Mouse (Mus musculus) embryonic facial prominence, embryonic 14.5 days (tissue): ENCODE measurements around the gene Tmem107. TPM values are rescaled to one million over a fixed set of nuclear protein-coding genes. Genes with fewer than 3 reads are reported as not detected.

Source experiments
- ATAC-seq: fragments of 200-750 bp; cut with Nextera tagmentation; 2 replicates; pipeline ENCODE4 v1.8.0; 2017; ENCODE audit warnings: low read depth, moderate number of reproducible peaks, moderate TSS enrichment
- DNase-seq: peaks from one replicate; pipeline ENCODE4 v3.0.0-alpha.2; 2015; ENCODE audit warnings: low spot score
- H3K27ac ChIP-seq: fragments of 300-500 bp; sonication (generic); replicated peaks from 2 replicates; pipeline ENCODE4 v1.5.1; 2014; ENCODE audit warnings: low read depth, mild to moderate bottlenecking, low read length, moderate library complexity
- H3K27me3 ChIP-seq: fragments of 300-500 bp; sonication (generic); replicated peaks from 2 replicates; pipeline ENCODE4 v1.6.1; 2014; ENCODE audit warnings: low read length; ENCODE audit not compliant: control insufficient read depth, insufficient read depth
- H3K36me3 ChIP-seq: fragments of 300-500 bp; sonication (generic); 2 replicates; pipeline ENCODE4 v1.6.1; 2014; ENCODE audit warnings: low read length, mixed read lengths; ENCODE audit not compliant: control insufficient read depth, insufficient read depth
- H3K4me1 ChIP-seq: fragments of 300-500 bp; sonication (generic); 2 replicates; pipeline ENCODE4 v1.6.1; 2014; ENCODE audit warnings: antibody characterized with exemption, low read length; ENCODE audit not compliant: control insufficient read depth, insufficient read depth
- H3K4me2 ChIP-seq: fragments of 300-500 bp; sonication (generic); 2 replicates; pipeline ENCODE4 v1.6.1; 2014; ENCODE audit warnings: low read depth, mild to moderate bottlenecking, low read length, moderate library complexity, mixed read lengths
- H3K4me3 ChIP-seq: fragments of 300-500 bp; sonication (generic); 2 replicates; pipeline ENCODE4 v1.5.1; 2014; ENCODE audit warnings: low read depth, mild to moderate bottlenecking, low read length
- H3K9ac ChIP-seq: fragments of 300-500 bp; sonication (generic); 2 replicates; pipeline ENCODE4 v1.6.1; 2014; ENCODE audit warnings: low read depth, mild to moderate bottlenecking, low read length, moderate library complexity, mixed read lengths
- H3K9me3 ChIP-seq: fragments of 300-500 bp; sonication (generic); 2 replicates; pipeline ENCODE4 v1.6.1; 2016; ENCODE audit warnings: low read length; ENCODE audit not compliant: control insufficient read depth
- WGBS: fragments of 180-500 bp; shearing (Covaris S2); extraction: QIAGEN DNeasy Blood & Tissue Kit; methylation state at CpG from one replicate; pipeline ENCODE4 v1.1.7; 2014; 5-methylcytosine and 5-hydroxymethylcytosine counted together
- polyA plus RNA-seq: library from polyadenylated mRNA; unstranded; fragments of >200 nt; fragmentation: Nextera tagmentation; extraction: Ambion mirVana; gene quantifications from 2 replicates; pipeline ENCODE4 v1.2.1, GENCODE M21; 2014

Gene Tmem107
- polyA plus RNA-seq, 1 experiment from 2014 or later = 87.8 TPM

GRCm38 (mm10) chr11:69062194-69062760, 8.3 kb upstream of the Tmem107 start:
- ATAC-seq = no peak; the same call in 1 of the 2 replicates
- under 1% methylated on average over 17 of the region's 17 CpGs for WGBS
- Histone ChIP-seq H3K4me3 (peak overlapping the region; percentile 97), H3K9ac (no peak overlapping the region), H3K9me3 (no peaks in the 10 kb centered on the region), H3K27ac (peak overlapping the region; percentile 73; the same call in 1 of the 2 replicates), H3K4me2 (peak overlapping the region; percentile 96), H3K36me3 (no peaks in the 10 kb centered on the region), H3K27me3 (no peaks in the 10 kb centered on the region), H3K4me1 (peaks cover 24% of the 10 kb centered on the region)
- DNase-seq = peak; percentile 78

GRCm38 (mm10) chr11:69062761-69063224, 7.8 kb upstream of the Tmem107 start:
- WGBS = under 1% methylated on average over 19 of the region's 19 CpGs
- ATAC-seq = peak; percentile 62
- H3K4me1 ChIP-seq = peaks cover 24% of the 10 kb centered on the region

GRCm38 (mm10) chr11:69063413-69064201, 7.0 kb upstream of the Tmem107 start:
- H3K27me3 ChIP-seq = no peaks in the 10 kb centered on the region
- H3K27ac ChIP-seq = peak overlapping the region; percentile 88
- peak overlapping the region; percentile 96 for H3K4me2 ChIP-seq
- no peaks in the 10 kb centered on the region for H3K9me3 ChIP-seq
- under 1% methylated on average over 31 of the region's 31 CpGs for WGBS
- ATAC-seq (peak; percentile 35), DNase-seq (peak; percentile 74)
- H3K4me1 ChIP-seq = peaks cover 21% of the 10 kb centered on the region
- peak overlapping the region; percentile 71 for H3K9ac ChIP-seq
- H3K36me3 ChIP-seq = no peaks in the 10 kb centered on the region
- peak overlapping the region; percentile 97 for H3K4me3 ChIP-seq

More at GRCm38 (mm10) chr11:69062761-69063224, 7.8 kb upstream of the Tmem107 start:
- H3K9me3 ChIP-seq = no peaks in the 10 kb centered on the region
- H3K27me3 ChIP-seq = no peaks in the 10 kb centered on the region
- no peaks in the 10 kb centered on the region for H3K36me3 ChIP-seq
- peak; percentile 96 for DNase-seq
- H3K4me3 ChIP-seq = peak overlapping the region; percentile 97
- peak overlapping the region; percentile 83 for H3K27ac ChIP-seq
- peak overlapping the region; percentile 66 for H3K9ac ChIP-seq
- H3K4me2 ChIP-seq = peak overlapping the region; percentile 96

GRCm38 (mm10) chr11:69064259-69065133, 6.1 kb upstream of the Tmem107 start:
- Histone ChIP-seq H3K4me3 (peak overlapping the region; percentile 97), H3K36me3 (no peaks in the 10 kb centered on the region), H3K9ac (peak overlapping the region; percentile 71), H3K4me1 (peaks cover 19% of the 10 kb centered on the region), H3K4me2 (peak overlapping the region; percentile 96), H3K27me3 (no peaks in the 10 kb centered on the region), H3K9me3 (no peaks in the 10 kb centered on the region), H3K27ac (peak overlapping the region; percentile 88)
- DNase-seq = no peak
- ATAC-seq = no peak
- WGBS = 40% methylated on average over 9 of the region's 9 CpGs

GRCm38 (mm10) chr11:69065394-69065925, 5.1 kb upstream of the Tmem107 start:
- Histone ChIP-seq H3K9me3 (no peaks in the 10 kb centered on the region), H3K36me3 (no peaks in the 10 kb centered on the region), H3K4me2 (no peak overlapping the region), H3K9ac (peak overlapping the region; percentile 55; the same call in 1 of the 2 replicates), H3K4me3 (peak overlapping the region; percentile 35; the same call in 1 of the 2 replicates), H3K27me3 (no peaks in the 10 kb centered on the region), H3K27ac (no peak overlapping the region), H3K4me1 (peaks cover 19% of the 10 kb centered on the region)
- DNase-seq (no peak), ATAC-seq (no peak)
- 48% methylated on average over 3 of the region's 3 CpGs for WGBS

- H3K4me2 ChIP-seq = peak overlapping the region; percentile 66
- H3K36me3 ChIP-seq = no peaks in the 10 kb centered on the region
- no peak overlapping the region for H3K27ac ChIP-seq
- WGBS = 2% methylated on average over 29 of the region's 29 CpGs
- peak overlapping the region; percentile 35 for H3K4me3 ChIP-seq
- peaks cover 12% of the 10 kb centered on the region for H3K4me1 ChIP-seq
- H3K9ac ChIP-seq = peak overlapping the region; percentile 55
- ATAC-seq (no peak), DNase-seq (peak; percentile 41)
- no peaks in the 10 kb centered on the region for H3K27me3 ChIP-seq
- no peaks in the 10 kb centered on the region for H3K9me3 ChIP-seq
Measured at GRCm38 (mm10) chr11:69066163-69066861, 4.3 kb upstream of the Tmem107 start.

- Histone ChIP-seq H3K27me3 (no peaks in the 10 kb centered on the region), H3K36me3 (no peaks in the 10 kb centered on the region), H3K9ac (no peak overlapping the region; the same call in 1 of the 2 replicates), H3K27ac (no peak overlapping the region), H3K9me3 (no peaks in the 10 kb centered on the region), H3K4me3 (peak overlapping the region; percentile 35), H3K4me2 (peak overlapping the region; percentile 66), H3K4me1 (peaks cover 6% of the 10 kb centered on the region; the same call in 1 of the 2 replicates)
- WGBS = 7% methylated on average over 8 of the region's 8 CpGs
- peak; percentile 93 for DNase-seq
- no peak for ATAC-seq
Measured at GRCm38 (mm10) chr11:69066956-69067355, 3.6 kb upstream of the Tmem107 start.
